Mouse (Mus musculus): ENCODE data around the gene Tusc2. TPM values are rescaled to one million over a fixed set of nuclear protein-coding genes. Genes with fewer than 3 reads are reported as not detected.

Gene Tusc2
- polyA plus RNA-seq, 1 experiment from 2014 or later: 35.9 TPM

- Histone ChIP-seq H3K27ac (ENCODE audit: low read depth) (no peak overlapping the region), H3K36me3 (replicated peaks; ENCODE audit: insufficient read depth, low read length) (peaks cover 6% of the 10 kb centered on the region; the same call in 1 of the 2 replicates), H3K9ac (replicated peaks) (peak overlapping the region; percentile 68), H3K4me3 (ENCODE audit: low read depth, low read length) (peak overlapping the region; percentile 46), H3K4me1 (ENCODE audit: insufficient read depth) (peaks cover 61% of the 10 kb centered on the region), H3K9me3 (ENCODE audit: low read length) (no peaks in the 10 kb centered on the region), H3K4me2 (ENCODE audit: low read depth, low read length) (peak overlapping the region; percentile 88), H3K27me3 (ENCODE audit: insufficient read depth, low read length) (0 out of 2 replicates have a peak, but pooled peaks cover 10% of the 10 kb centered on the region)
- TF ChIP-seq EP300 (IDR thresholded peaks at IDR 0.05; ENCODE audit: low read depth): no peak
- TF ChIP-seq CTCF (IDR thresholded peaks at IDR 0.05; ENCODE audit: low read depth): no peak
- ATAC-seq (no peak), DNase-seq (no peak)
- 29% methylated on average over 8 of the region's 8 CpGs for WGBS (ENCODE audit: insufficient replicate concordance)
Measured at GRCm38 (mm10) chr9:107551890-107552355, 11.1 kb upstream of the Tusc2 start.

- peaks cover 55% of the 10 kb centered on the region for H3K4me1 ChIP-seq (ENCODE audit: insufficient read depth)
- peak overlapping the region; percentile 88; the same call in 1 of the 2 replicates for H3K4me2 ChIP-seq (ENCODE audit: low read depth, low read length)
- H3K9me3 ChIP-seq (ENCODE audit: low read length): no peaks in the 10 kb centered on the region
- ATAC-seq (no peak), DNase-seq (no peak)
- H3K27ac ChIP-seq (ENCODE audit: low read depth): no peak overlapping the region; the same call in 1 of the 2 replicates
- peaks cover 15% of the 10 kb centered on the region for H3K36me3 ChIP-seq (replicated peaks; ENCODE audit: insufficient read depth, low read length)
- no peak for TF ChIP-seq EP300 (IDR thresholded peaks at IDR 0.05; ENCODE audit: low read depth)
- TF ChIP-seq CTCF (IDR thresholded peaks at IDR 0.05; ENCODE audit: low read depth): no peak
- WGBS (ENCODE audit: insufficient replicate concordance): 74% methylated on average over 5 of the region's 5 CpGs
- H3K27me3 ChIP-seq (ENCODE audit: insufficient read depth, low read length): 0 out of 2 replicates have a peak, but pooled peaks cover 10% of the 10 kb centered on the region
- H3K4me3 ChIP-seq (ENCODE audit: low read depth, low read length): no peak overlapping the region
- H3K9ac ChIP-seq (replicated peaks): no peak overlapping the region
Measured at GRCm38 (mm10) chr9:107552690-107553393, 10.2 kb upstream of the Tusc2 start.

- Histone ChIP-seq H3K9me3 (ENCODE audit: low read length) (no peaks in the 10 kb centered on the region), H3K4me3 (ENCODE audit: low read depth, low read length) (peak overlapping the region; percentile 73), H3K36me3 (replicated peaks; ENCODE audit: insufficient read depth, low read length) (peaks cover 24% of the 10 kb centered on the region), H3K27me3 (ENCODE audit: insufficient read depth, low read length) (0 out of 2 replicates have a peak, but pooled peaks cover 10% of the 10 kb centered on the region), H3K9ac (replicated peaks) (peak overlapping the region; percentile 64), H3K4me2 (ENCODE audit: low read depth, low read length) (peak overlapping the region; percentile 88), H3K27ac (ENCODE audit: low read depth) (peak overlapping the region; percentile 99), H3K4me1 (ENCODE audit: insufficient read depth) (peaks cover 55% of the 10 kb centered on the region)
- DNase-seq: no peak
- 4% methylated on average over 37 of the region's 37 CpGs for WGBS (ENCODE audit: insufficient replicate concordance)
- TF ChIP-seq CTCF (IDR thresholded peaks at IDR 0.05; ENCODE audit: low read depth) (no peak), EP300 (IDR thresholded peaks at IDR 0.05; ENCODE audit: low read depth) (no peak)
- peak; percentile 31 for ATAC-seq
Measured at GRCm38 (mm10) chr9:107553541-107554318, 9.3 kb upstream of the Tusc2 start.

GRCm38 (mm10) chr9:107554319-107554825 lies 8.7 kb upstream of the Tusc2 start:
- WGBS (ENCODE audit: insufficient replicate concordance): under 1% methylated on average over 53 of the region's 53 CpGs
- peak overlapping the region; percentile 73 for H3K4me3 ChIP-seq (ENCODE audit: low read depth, low read length)
- peaks cover 55% of the 10 kb centered on the region for H3K4me1 ChIP-seq (ENCODE audit: insufficient read depth)
- H3K27me3 ChIP-seq (ENCODE audit: insufficient read depth, low read length): 0 out of 2 replicates have a peak, but pooled peaks cover 10% of the 10 kb centered on the region
- DNase-seq (peak; percentile 97), ATAC-seq (peak; percentile 89)
- H3K36me3 ChIP-seq (replicated peaks; ENCODE audit: insufficient read depth, low read length): peaks cover 31% of the 10 kb centered on the region
- H3K9ac ChIP-seq (replicated peaks): peak overlapping the region; percentile 93
- no peaks in the 10 kb centered on the region for H3K9me3 ChIP-seq (ENCODE audit: low read length)
- TF ChIP-seq EP300 (IDR thresholded peaks at IDR 0.05; ENCODE audit: low read depth) (no peak), CTCF (IDR thresholded peaks at IDR 0.05; ENCODE audit: low read depth) (peak; percentile 36)
- peak overlapping the region; percentile 99 for H3K27ac ChIP-seq (ENCODE audit: low read depth)
- peak overlapping the region; percentile 88 for H3K4me2 ChIP-seq (ENCODE audit: low read depth, low read length)

GRCm38 (mm10) chr9:107555031-107555457 lies 8.0 kb upstream of the Tusc2 start:
- H3K27ac ChIP-seq (ENCODE audit: low read depth): peak overlapping the region; percentile 99
- H3K4me3 ChIP-seq (ENCODE audit: low read depth, low read length): peak overlapping the region; percentile 73
- peak overlapping the region; percentile 88 for H3K4me2 ChIP-seq (ENCODE audit: low read depth, low read length)
- 0 out of 2 replicates have a peak, but pooled peaks cover 9% of the 10 kb centered on the region for H3K27me3 ChIP-seq (ENCODE audit: insufficient read depth, low read length)
- peak; percentile 12 for ATAC-seq
- peaks cover 37% of the 10 kb centered on the region for H3K36me3 ChIP-seq (replicated peaks; ENCODE audit: insufficient read depth, low read length)
- peak; percentile 70 for DNase-seq
- peak overlapping the region; percentile 93 for H3K9ac ChIP-seq (replicated peaks)
- H3K4me1 ChIP-seq (ENCODE audit: insufficient read depth): peaks cover 50% of the 10 kb centered on the region
- H3K9me3 ChIP-seq (ENCODE audit: low read length): no peaks in the 10 kb centered on the region
- TF ChIP-seq EP300 (IDR thresholded peaks at IDR 0.05; ENCODE audit: low read depth): no peak
- TF ChIP-seq CTCF (IDR thresholded peaks at IDR 0.05; ENCODE audit: low read depth): no peak
- 0% methylated on average over 23 of the region's 23 CpGs for WGBS (ENCODE audit: insufficient replicate concordance)

Measured in liver, postnatal 0 days (tissue).